In the genomic region with DNA sequence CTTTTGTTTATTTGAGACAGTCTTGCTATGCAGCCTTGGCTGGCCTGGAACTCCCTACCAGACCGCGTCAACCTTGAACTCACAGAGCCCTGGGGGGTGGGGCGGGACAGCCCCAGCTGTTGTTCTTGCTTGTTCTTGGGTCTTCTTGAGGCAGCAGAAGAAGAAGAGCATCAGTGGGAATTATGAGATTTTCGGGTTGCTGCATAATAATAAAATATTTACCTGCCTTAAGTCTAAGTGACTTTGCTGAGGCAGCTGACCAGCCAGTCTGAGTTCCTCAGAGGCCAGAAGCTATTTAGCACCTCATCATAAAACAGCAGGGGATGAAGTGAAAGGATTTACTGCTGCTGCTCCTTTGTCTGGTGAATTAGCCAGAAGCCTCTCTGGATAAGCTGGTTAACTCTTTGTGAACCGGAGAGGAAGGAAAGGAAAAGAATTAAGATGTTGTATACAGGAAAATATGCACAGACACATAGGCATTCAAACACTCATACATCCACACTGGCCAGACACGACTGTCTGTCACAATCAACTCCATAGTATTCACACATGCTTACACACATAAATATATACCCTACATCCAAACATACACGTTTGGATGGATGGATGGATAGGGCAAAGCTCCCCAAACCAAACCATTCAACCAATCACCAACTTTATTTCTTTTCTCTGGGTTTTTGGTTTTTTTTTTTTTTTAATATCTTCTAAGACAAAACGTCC, we compare ENCODE assay signal across 15 mouse cellular contexts. TPM values are rescaled to one million over a fixed set of nuclear protein-coding genes. Genes with fewer than 3 reads are reported as not detected.
DNase-seq lines count a peak whose midpoint lies in the region; ATAC-seq and TF ChIP-seq lines count a peak whose summit lies in the region.
"Had no signal": no experiment of that assay in that cellular context is flagged by ENCODE, and none has a peak within 500 bp of the region (broad histone marks: within the 10 kb centered on the region; RNA-seq: fewer than 3 reads in every experiment).

No protein-coding gene starts in this region.

- TF ChIP-seq POLR2A in limb, embryonic 14.5 days (IDR thresholded peaks at IDR 0.05; ENCODE audit: borderline replicate concordance, extremely low read depth, insufficient read depth, insufficient read length): no peak

- intact Hi-C loops in gastrocnemius, adult 2 months (cut with DNase I): loop anchor here (10.0 kb wide), 1 partner anchor 453 kb away; a partner anchor contains a TSS

- DNase-seq in midbrain, embryonic 10.5 days (ENCODE audit: low spot score): peak; percentile 48
- DNase-seq in embryo, embryonic 11.5 days (ENCODE audit: low read depth, low spot score): peak; percentile 35
- peak; percentile 7 for DNase-seq in limb, embryonic 14.5 days (ENCODE audit: low spot score)
- DNase-seq in retina, embryonic 14.5 days (ENCODE audit: low spot score): peak; percentile 52
- DNase-seq in gastrocnemius, adult 2 months: no peak
- DNase-seq in gastrocnemius, postnatal 4 days (ENCODE audit: low spot score in 2 of 2): no peak
- no peak for DNase-seq in layer of hippocampus, adult 18-20 months (ENCODE audit: low spot score in 2 of 2)
- DNase-seq: adrenal gland, postnatal 10 days; cerebellum, adult 2 months had no signal

- WGBS in midbrain, embryonic 10.5 days: 8% methylated on average over 8 of the region's 8 CpGs
- 6% methylated on average over 8 of the region's 8 CpGs for WGBS in midbrain, embryonic 16.5 days
- WGBS in limb, embryonic 14.5 days: 10% methylated on average over 8 of the region's 8 CpGs

- no peaks in the 10 kb centered on the region for H3K27me3 ChIP-seq in midbrain, embryonic 10.5 days (ENCODE audit: low read depth, poor library complexity, severe bottlenecking)
- no peaks in the 10 kb centered on the region for H3K27me3 ChIP-seq in midbrain, embryonic 16.5 days (ENCODE audit: control insufficient read depth, insufficient read depth, low read depth, low read length)
- H3K27me3 ChIP-seq in limb, embryonic 14.5 days (ENCODE audit: control insufficient read depth, insufficient read depth, low read length): no peaks in the 10 kb centered on the region
- H3K27me3 ChIP-seq: embryonic facial prominence, embryonic 15.5 days; heart, embryonic 15.5 days; intestine, embryonic 15.5 days had no signal

- H3K36me3 ChIP-seq in midbrain, embryonic 10.5 days: peaks cover 13% of the 10 kb centered on the region; the same call in 1 of the 2 replicates
- peaks cover 5% of the 10 kb centered on the region; the same call in 1 of the 2 replicates for H3K36me3 ChIP-seq in midbrain, embryonic 16.5 days (ENCODE audit: control insufficient read depth, insufficient read depth, low read length)
- 0 out of 2 replicates have a peak, but pooled peaks cover 3% of the 10 kb centered on the region for H3K36me3 ChIP-seq in limb, embryonic 14.5 days (ENCODE audit: control insufficient read depth, insufficient read depth, low read length)
- H3K36me3 ChIP-seq: intestine, embryonic 15.5 days had no signal

- H3K27ac ChIP-seq in midbrain, embryonic 10.5 days (replicated peaks): peak overlapping the region; percentile 69
- H3K27ac ChIP-seq in midbrain, embryonic 16.5 days (ENCODE audit: low read length): no peak overlapping the region
- no peak overlapping the region for H3K27ac ChIP-seq in limb, embryonic 14.5 days (replicated peaks; ENCODE audit: low read depth, low read length)
- H3K27ac ChIP-seq in gastrocnemius, adult 2 months: no peak overlapping the region
- H3K27ac ChIP-seq: embryonic facial prominence, embryonic 15.5 days; heart, embryonic 15.5 days; intestine, embryonic 15.5 days had no signal

- H3K4me1 ChIP-seq in midbrain, embryonic 10.5 days: peaks cover 10% of the 10 kb centered on the region
- H3K4me1 ChIP-seq in midbrain, embryonic 16.5 days (ENCODE audit: control insufficient read depth, insufficient read depth, low read length): no peaks in the 10 kb centered on the region
- H3K4me1 ChIP-seq in limb, embryonic 14.5 days (ENCODE audit: control insufficient read depth, insufficient read depth, low read length): no peaks in the 10 kb centered on the region
- H3K4me1 ChIP-seq: heart, embryonic 15.5 days; intestine, embryonic 15.5 days had no signal

- no peak for ATAC-seq in midbrain, embryonic 16.5 days
- ATAC-seq in limb, embryonic 14.5 days (ENCODE audit: low FRiP score, low read depth): peak; percentile 62; the same call in 1 of the 2 replicates
- ATAC-seq: intestine, embryonic 15.5 days had no signal

- no peak overlapping the region for H3K4me2 ChIP-seq in midbrain, embryonic 16.5 days (ENCODE audit: low read length)
- H3K4me2 ChIP-seq in limb, embryonic 14.5 days (replicated peaks; ENCODE audit: low read depth, low read length, severe bottlenecking): no peak overlapping the region
- H3K4me2 ChIP-seq: embryonic facial prominence, embryonic 15.5 days; heart, embryonic 15.5 days; intestine, embryonic 15.5 days had no signal

- H3K9me3 ChIP-seq in midbrain, embryonic 10.5 days (replicated peaks): no peaks in the 10 kb centered on the region
- H3K9me3 ChIP-seq in midbrain, embryonic 16.5 days (replicated peaks; ENCODE audit: control insufficient read depth, low read length, poor library complexity, severe bottlenecking): no peaks in the 10 kb centered on the region
- no peaks in the 10 kb centered on the region for H3K9me3 ChIP-seq in limb, embryonic 14.5 days (ENCODE audit: control insufficient read depth, low read length)
- H3K9me3 ChIP-seq: embryonic facial prominence, embryonic 15.5 days; heart, embryonic 15.5 days; intestine, embryonic 15.5 days had no signal

- no peak for TF ChIP-seq CTCF in gastrocnemius, adult 2 months (IDR thresholded peaks at IDR 0.05)

- H3K9ac ChIP-seq in midbrain, embryonic 16.5 days (ENCODE audit: low read depth, low read length): no peak overlapping the region
- no peak overlapping the region for H3K9ac ChIP-seq in limb, embryonic 14.5 days (ENCODE audit: low read depth, low read length, severe bottlenecking)
- H3K9ac ChIP-seq: embryonic facial prominence, embryonic 15.5 days; heart, embryonic 15.5 days; intestine, embryonic 15.5 days had no signal

- H3K4me3 ChIP-seq in midbrain, embryonic 10.5 days: peak overlapping the region; percentile 12; the same call in 1 of the 2 replicates
- H3K4me3 ChIP-seq in midbrain, embryonic 16.5 days (ENCODE audit: low read depth, low read length): no peak overlapping the region
- no peak overlapping the region for H3K4me3 ChIP-seq in limb, embryonic 14.5 days (replicated peaks; ENCODE audit: low read length)
- H3K4me3 ChIP-seq in gastrocnemius, adult 2 months: no peak overlapping the region
- H3K4me3 ChIP-seq: embryonic facial prominence, embryonic 15.5 days; heart, embryonic 15.5 days; intestine, embryonic 15.5 days had no signal

RNA-seq across cellular contexts. Expression of a gene that starts 6.4 kb away (rescaled TPM):
- polyA plus RNA-seq in midbrain, embryonic 10.5 days (2016; fragmentation: Nextera tagmentation; extraction: Ambion mirVana): 38.8 and 41.5 TPM in 2 replicates
- polyA plus RNA-seq in midbrain, embryonic 16.5 days (2015; fragmentation: Nextera tagmentation; extraction: Ambion mirVana): 41.7 TPM in 2 replicates
- 14.5 and 20.1 TPM in 2 replicates for polyA plus RNA-seq in limb, embryonic 14.5 days (2012; rRNA removed)
- polyA plus RNA-seq in limb, embryonic 14.5 days (2014; fragmentation: Nextera tagmentation; extraction: Ambion mirVana): 50.2 and 53.2 TPM in 2 replicates
- total RNA-seq in gastrocnemius, adult 2 months (2021): 10 to 100 TPM; 24.5 to 31.5 TPM
- total RNA-seq in gastrocnemius, postnatal 4 days (2021): 10 to 100 TPM; 21.1 to 25.4 TPM
- total RNA-seq in layer of hippocampus, adult 18-20 months (2021): 10 to 100 TPM; 18.9 to 21.8 TPM

RNA-seq across cellular contexts. Expression of a gene that starts 15.7 kb away (rescaled TPM):
- not detected in 2 replicates for polyA plus RNA-seq in midbrain, embryonic 10.5 days (2016; fragmentation: Nextera tagmentation; extraction: Ambion mirVana)
- polyA plus RNA-seq in midbrain, embryonic 16.5 days (2015; fragmentation: Nextera tagmentation; extraction: Ambion mirVana): not detected in 2 replicates
- polyA plus RNA-seq in limb, embryonic 14.5 days (2012; rRNA removed): not detected in 2 replicates
- polyA plus RNA-seq in limb, embryonic 14.5 days (2014; fragmentation: Nextera tagmentation; extraction: Ambion mirVana): not detected in 2 replicates
- total RNA-seq in gastrocnemius, adult 2 months (2021): not detected
- not detected for total RNA-seq in gastrocnemius, postnatal 4 days (2021)
- total RNA-seq in layer of hippocampus, adult 18-20 months (2021): not detected
- total RNA-seq: adrenal gland, postnatal 10 days; gastrocnemius, adult 8-10 months; MEL had no signal
- polyA plus RNA-seq: cerebellum, adult 2 months; embryonic facial prominence, embryonic 15.5 days; heart, embryonic 15.5 days; intestine, embryonic 15.5 days had no signal

RNA-seq across cellular contexts. Expression of a gene that starts 41.8 kb away (rescaled TPM):
- 0.46 and 0.73 TPM in 2 replicates for polyA plus RNA-seq in midbrain, embryonic 10.5 days (2016; fragmentation: Nextera tagmentation; extraction: Ambion mirVana)
- 3.4 and 4.1 TPM in 2 replicates for polyA plus RNA-seq in midbrain, embryonic 16.5 days (2015; fragmentation: Nextera tagmentation; extraction: Ambion mirVana)
- 0.20 and 0.27 TPM in 2 replicates for polyA plus RNA-seq in limb, embryonic 14.5 days (2012; rRNA removed)
- 0.76 TPM in 1 of 2 replicates, not detected in the other for polyA plus RNA-seq in limb, embryonic 14.5 days (2014; fragmentation: Nextera tagmentation; extraction: Ambion mirVana)
- not detected for total RNA-seq in gastrocnemius, adult 2 months (2021)
- not detected for total RNA-seq in gastrocnemius, postnatal 4 days (2021)
- total RNA-seq in layer of hippocampus, adult 18-20 months (2021): 1 to 10 TPM; 1.3 to 1.4 TPM
- total RNA-seq: gastrocnemius, adult 8-10 months; MEL had no signal

Comparison
In these comparisons a context has a peak if more than half of its experiments do, and no peak if none do; other contexts are left out.
1. DNase-seq: peak in midbrain, embryonic 10.5 days (single experiment), embryo, embryonic 11.5 days (single experiment), limb, embryonic 14.5 days (single experiment) and retina, embryonic 14.5 days (single experiment); none in gastrocnemius, adult 2 months (single experiment), gastrocnemius, postnatal 4 days (0 of 2) and layer of hippocampus, adult 18-20 months (0 of 2).